Mouse (Mus musculus): ENCODE data around the gene Nfatc3. TPM values are rescaled to one million over a fixed set of nuclear protein-coding genes. Genes with fewer than 3 reads are reported as not detected.

The Nfatc3 gene
- polyA plus RNA-seq, 1 experiment from 2014 or later = 2.5 TPM

DNA sequence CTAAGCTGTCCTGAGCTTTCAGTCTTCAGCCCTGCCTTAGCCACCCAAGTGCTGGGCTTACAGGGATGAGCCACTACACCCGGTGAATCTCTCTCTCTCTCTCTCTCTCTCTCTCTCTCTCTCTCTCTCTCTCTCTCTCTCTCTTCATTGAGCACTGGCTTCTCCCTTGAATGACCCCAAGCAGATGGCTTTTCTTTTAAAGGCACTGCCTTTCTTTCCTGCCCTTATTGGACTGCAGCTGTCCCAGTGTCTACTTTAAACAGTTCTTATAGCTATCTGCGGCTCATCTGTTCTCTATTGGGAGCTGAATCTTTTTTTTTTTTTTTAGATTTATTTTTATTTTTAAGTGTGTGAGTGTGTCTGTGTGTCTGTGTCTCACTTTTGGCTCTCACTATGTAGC is 15.6 kb upstream of the Nfatc3 start:
- Histone ChIP-seq H3K27me3 (ENCODE audit: control insufficient read depth, insufficient read depth, low read length) (no peaks in the 10 kb centered on the region), H3K9ac (ENCODE audit: low read length) (no peak overlapping the region), H3K4me3 (ENCODE audit: low read depth, low read length) (no peak overlapping the region), H3K36me3 (ENCODE audit: control insufficient read depth, insufficient read depth, low read length) (no peaks in the 10 kb centered on the region), H3K9me3 (ENCODE audit: control insufficient read depth, low read length) (no peaks in the 10 kb centered on the region), H3K4me1 (replicated peaks; ENCODE audit: control insufficient read depth, insufficient read depth) (no peaks in the 10 kb centered on the region), H3K4me2 (replicated peaks; ENCODE audit: low read depth) (no peak overlapping the region), H3K27ac (replicated peaks) (no peak overlapping the region)
- 80% methylated on average over 2 of the region's 2 CpGs for WGBS
- ATAC-seq (ENCODE audit: low FRiP score, low TSS enrichment) (no peak), DNase-seq (ENCODE audit: low spot score) (no peak)
- TF ChIP-seq CTCF (IDR thresholded peaks at IDR 0.05; ENCODE audit: low read depth) (no peak), EP300 (optimal IDR thresholded peaks at IDR 0.05) (no peak)

DNA sequence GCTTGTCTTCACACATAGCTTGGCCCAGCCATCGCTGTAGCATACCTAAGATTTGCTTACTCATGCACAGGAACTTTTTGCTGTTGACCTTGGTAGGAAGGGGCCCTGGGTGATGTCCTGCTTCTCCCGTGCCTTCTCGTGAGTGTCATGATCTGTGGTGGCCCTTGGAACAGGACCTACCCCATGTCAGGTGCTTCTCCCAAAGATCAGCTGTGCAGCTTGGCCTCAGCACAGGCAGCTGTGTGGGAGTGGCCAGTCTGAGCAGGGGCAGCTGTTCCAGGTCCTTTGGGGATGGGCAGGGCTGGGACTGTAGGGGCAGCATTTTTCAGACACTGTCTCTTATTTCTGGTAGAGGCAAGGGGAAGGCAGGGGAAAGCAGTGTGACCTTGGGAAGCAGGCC is 14.5 kb upstream of the Nfatc3 start:
- WGBS = 56% methylated on average over 3 of the region's 3 CpGs
- no peaks in the 10 kb centered on the region for H3K27me3 ChIP-seq (ENCODE audit: control insufficient read depth, insufficient read depth, low read length)
- H3K9ac ChIP-seq (ENCODE audit: low read length) = no peak overlapping the region
- no peak overlapping the region for H3K4me3 ChIP-seq (ENCODE audit: low read depth, low read length)
- H3K4me1 ChIP-seq (replicated peaks; ENCODE audit: control insufficient read depth, insufficient read depth) = no peaks in the 10 kb centered on the region
- no peaks in the 10 kb centered on the region for H3K9me3 ChIP-seq (ENCODE audit: control insufficient read depth, low read length)
- TF ChIP-seq CTCF (IDR thresholded peaks at IDR 0.05; ENCODE audit: low read depth) = no peak
- H3K27ac ChIP-seq (replicated peaks) = no peak overlapping the region
- no peak overlapping the region for H3K4me2 ChIP-seq (replicated peaks; ENCODE audit: low read depth)
- no peaks in the 10 kb centered on the region for H3K36me3 ChIP-seq (ENCODE audit: control insufficient read depth, insufficient read depth, low read length)
- DNase-seq (ENCODE audit: low spot score) (no peak), ATAC-seq (ENCODE audit: low FRiP score, low TSS enrichment) (no peak)

DNA sequence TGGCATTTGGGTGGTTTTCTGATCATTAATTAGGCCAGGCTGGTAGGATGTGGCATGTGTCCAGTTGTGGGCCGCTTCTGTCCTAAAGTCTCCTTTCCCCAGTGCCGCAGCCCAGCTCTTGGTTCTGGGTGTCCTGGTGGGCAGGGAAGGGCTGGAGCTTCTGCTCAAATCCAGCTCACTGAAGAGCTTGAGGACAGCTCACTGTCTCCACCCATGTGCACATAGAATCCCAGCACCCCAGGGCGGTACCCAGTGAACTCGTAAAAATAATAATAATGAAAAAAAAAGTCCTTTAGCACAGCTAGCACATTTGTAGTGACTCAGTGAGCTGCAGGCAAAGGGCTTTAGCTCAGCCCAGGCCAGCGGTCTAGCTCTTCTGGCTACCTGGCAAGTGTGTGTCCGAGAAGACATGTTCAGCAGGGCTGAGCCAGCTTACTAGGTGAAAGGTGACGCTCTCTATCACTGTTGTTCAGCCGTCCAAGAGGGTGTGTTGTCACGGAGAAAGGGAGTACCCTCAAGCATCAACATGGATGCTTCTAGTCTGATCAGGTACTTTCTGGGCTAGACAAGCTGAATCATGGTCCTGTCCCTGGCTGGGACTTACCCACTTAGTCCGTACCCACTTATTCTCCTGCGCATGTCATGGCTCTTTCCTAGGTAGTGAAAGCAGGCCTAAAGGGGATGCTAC is 11.6 kb upstream of the Nfatc3 start:
- TF ChIP-seq CTCF (IDR thresholded peaks at IDR 0.05; ENCODE audit: low read depth) = no peak
- 84% methylated on average over 11 of the region's 11 CpGs for WGBS
- no peak for DNase-seq (ENCODE audit: low spot score)
- H3K9me3 ChIP-seq (ENCODE audit: control insufficient read depth, low read length) = no peaks in the 10 kb centered on the region
- no peak overlapping the region for H3K9ac ChIP-seq (ENCODE audit: low read length)
- no peak overlapping the region; the same call in 1 of the 2 replicates for H3K27ac ChIP-seq (replicated peaks)
- H3K36me3 ChIP-seq (ENCODE audit: control insufficient read depth, insufficient read depth, low read length) = no peaks in the 10 kb centered on the region
- H3K4me3 ChIP-seq (ENCODE audit: low read depth, low read length) = no peak overlapping the region
- no peaks in the 10 kb centered on the region for H3K4me1 ChIP-seq (replicated peaks; ENCODE audit: control insufficient read depth, insufficient read depth)
- H3K4me2 ChIP-seq (replicated peaks; ENCODE audit: low read depth) = no peak overlapping the region
- no peaks in the 10 kb centered on the region for H3K27me3 ChIP-seq (ENCODE audit: control insufficient read depth, insufficient read depth, low read length)
- peak; percentile 60; the same call in 1 of the 2 replicates for ATAC-seq (ENCODE audit: low FRiP score, low TSS enrichment)

DNA sequence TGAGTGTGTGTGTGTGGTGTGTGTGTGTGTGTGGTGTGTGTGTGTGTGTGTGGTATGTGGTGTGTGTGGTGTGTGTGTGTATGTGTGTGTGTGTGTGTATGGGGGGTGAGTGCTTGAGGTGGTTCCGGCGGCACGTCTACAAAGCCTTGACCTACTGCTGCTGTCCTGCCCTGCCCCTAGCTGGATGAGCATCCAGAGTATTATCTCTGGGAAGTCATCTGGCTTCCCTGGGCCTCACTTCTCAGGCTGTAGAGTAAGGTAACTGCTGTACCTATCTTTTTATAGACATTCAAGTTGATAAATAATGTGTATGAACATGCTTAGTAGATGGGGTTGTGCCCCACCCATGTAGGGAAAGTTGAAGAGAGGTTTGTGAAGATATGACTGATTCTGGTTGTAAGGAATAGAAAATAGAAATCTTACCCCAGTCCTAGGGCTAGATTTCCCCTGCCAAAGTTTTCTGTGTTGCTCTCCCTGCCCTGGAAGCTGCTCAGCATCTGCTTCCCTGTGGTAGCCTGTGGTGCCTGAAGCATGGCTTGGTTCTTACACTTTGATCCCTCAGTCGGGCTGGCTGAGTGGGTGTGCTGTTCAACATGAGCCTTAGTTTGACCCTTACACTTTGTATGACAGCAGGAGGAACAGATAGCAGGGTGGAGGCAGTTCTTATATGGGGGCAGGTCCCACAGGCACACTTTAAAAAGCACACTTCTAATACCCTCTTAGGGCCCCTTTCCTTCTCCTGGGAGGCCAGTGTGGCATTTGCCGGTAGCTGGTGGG is 10.6 kb upstream of the Nfatc3 start:
- no peak for ATAC-seq (ENCODE audit: low FRiP score, low TSS enrichment)
- no peak for TF ChIP-seq EP300 (optimal IDR thresholded peaks at IDR 0.05)
- TF ChIP-seq CTCF (IDR thresholded peaks at IDR 0.05; ENCODE audit: low read depth) = no peak
- H3K4me2 ChIP-seq (replicated peaks; ENCODE audit: low read depth) = no peak overlapping the region
- H3K9me3 ChIP-seq (ENCODE audit: control insufficient read depth, low read length) = no peaks in the 10 kb centered on the region
- DNase-seq (ENCODE audit: low spot score) = no peak
- H3K27me3 ChIP-seq (ENCODE audit: control insufficient read depth, insufficient read depth, low read length) = no peaks in the 10 kb centered on the region
- WGBS = 88% methylated on average over 5 of the region's 5 CpGs
- H3K4me1 ChIP-seq (replicated peaks; ENCODE audit: control insufficient read depth, insufficient read depth) = no peaks in the 10 kb centered on the region
- H3K4me3 ChIP-seq (ENCODE audit: low read depth, low read length) = no peak overlapping the region
- H3K9ac ChIP-seq (ENCODE audit: low read length) = no peak overlapping the region
- H3K27ac ChIP-seq (replicated peaks) = no peak overlapping the region
- no peaks in the 10 kb centered on the region for H3K36me3 ChIP-seq (ENCODE audit: control insufficient read depth, insufficient read depth, low read length)

DNA sequence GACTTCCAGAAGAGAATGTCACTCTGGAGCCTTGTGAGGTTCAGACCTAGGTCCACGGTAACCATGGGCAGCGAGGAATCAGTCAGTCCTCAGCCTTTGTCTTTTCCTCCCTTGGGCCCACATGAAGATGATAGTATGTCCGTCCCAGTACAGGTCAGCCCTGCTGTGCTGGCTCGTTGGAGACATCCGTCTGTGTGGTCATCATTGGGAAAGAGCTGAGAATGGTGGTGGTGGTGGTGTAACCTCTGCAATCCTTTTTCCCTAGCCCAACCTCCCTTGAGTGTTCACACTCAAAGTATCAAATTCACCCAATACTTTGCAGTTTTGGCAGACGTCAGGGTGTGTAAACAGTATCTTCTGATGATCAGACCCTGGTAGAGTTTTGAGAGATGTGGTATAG is 8.8 kb upstream of the Nfatc3 start:
- 90% methylated on average over 6 of the region's 6 CpGs for WGBS
- H3K9me3 ChIP-seq (ENCODE audit: control insufficient read depth, low read length) = no peaks in the 10 kb centered on the region
- H3K4me1 ChIP-seq (replicated peaks; ENCODE audit: control insufficient read depth, insufficient read depth) = no peaks in the 10 kb centered on the region
- no peak for TF ChIP-seq CTCF (IDR thresholded peaks at IDR 0.05; ENCODE audit: low read depth)
- H3K4me2 ChIP-seq (replicated peaks; ENCODE audit: low read depth) = no peak overlapping the region
- no peak overlapping the region for H3K27ac ChIP-seq (replicated peaks)
- no peak overlapping the region for H3K9ac ChIP-seq (ENCODE audit: low read length)
- H3K27me3 ChIP-seq (ENCODE audit: control insufficient read depth, insufficient read depth, low read length) = no peaks in the 10 kb centered on the region
- no peaks in the 10 kb centered on the region for H3K36me3 ChIP-seq (ENCODE audit: control insufficient read depth, insufficient read depth, low read length)
- DNase-seq (ENCODE audit: low spot score) (no peak), ATAC-seq (ENCODE audit: low FRiP score, low TSS enrichment) (no peak)
- no peak overlapping the region for H3K4me3 ChIP-seq (ENCODE audit: low read depth, low read length)

DNA sequence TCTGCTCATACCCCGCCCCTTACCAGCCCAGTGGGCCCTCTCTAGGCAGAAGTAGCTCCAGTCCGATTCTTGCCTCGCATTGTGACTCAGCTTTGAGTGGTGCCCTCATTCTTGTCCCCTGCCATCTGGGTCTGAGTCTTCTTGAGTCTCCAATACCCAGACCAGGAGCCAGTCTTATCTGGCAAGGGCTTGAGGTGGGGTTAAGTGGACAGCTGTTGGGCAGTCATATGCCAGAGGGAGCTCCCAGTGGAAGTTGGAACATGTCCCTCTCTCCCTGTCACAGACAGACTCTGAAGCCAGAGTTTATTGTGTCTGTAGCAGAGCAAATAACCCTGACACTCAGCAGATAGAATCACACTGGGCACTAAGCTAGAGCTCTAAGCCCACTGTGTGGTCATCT is 7.6 kb upstream of the Nfatc3 start:
- 95% methylated on average over 3 of the region's 3 CpGs for WGBS
- no peak for TF ChIP-seq CTCF (IDR thresholded peaks at IDR 0.05; ENCODE audit: low read depth)
- no peak for TF ChIP-seq EP300 (optimal IDR thresholded peaks at IDR 0.05)
- H3K4me3 ChIP-seq (ENCODE audit: low read depth, low read length) = no peak overlapping the region
- H3K36me3 ChIP-seq (ENCODE audit: control insufficient read depth, insufficient read depth, low read length) = no peaks in the 10 kb centered on the region
- no peak overlapping the region for H3K27ac ChIP-seq (replicated peaks)
- DNase-seq (ENCODE audit: low spot score) (no peak), ATAC-seq (ENCODE audit: low FRiP score, low TSS enrichment) (no peak)
- no peaks in the 10 kb centered on the region for H3K4me1 ChIP-seq (replicated peaks; ENCODE audit: control insufficient read depth, insufficient read depth)
- H3K4me2 ChIP-seq (replicated peaks; ENCODE audit: low read depth) = no peak overlapping the region
- no peaks in the 10 kb centered on the region for H3K27me3 ChIP-seq (ENCODE audit: control insufficient read depth, insufficient read depth, low read length)
- H3K9me3 ChIP-seq (ENCODE audit: control insufficient read depth, low read length) = no peaks in the 10 kb centered on the region
- H3K9ac ChIP-seq (ENCODE audit: low read length) = no peak overlapping the region

Data from stomach, postnatal 0 days (tissue).